Mouse (Mus musculus) T-helper 1 cell (primary cell): ENCODE data around the gene 2310057N15Rik.
"Not testable (repeated sequence)": the region's sequence is repeated elsewhere in the genome, so short reads cannot be mapped to it uniquely, and the experiment has no call there.

Source experiments
- in situ Hi-C: fragments of 300-600 bp; cut with MboI, MseI; formaldehyde crosslinking; loops from one replicate; pipeline ENCODE4 v1.15.1; 2025; ENCODE audit warnings: high pct_unique_total_duplicates

The 2310057N15Rik gene

DNA sequence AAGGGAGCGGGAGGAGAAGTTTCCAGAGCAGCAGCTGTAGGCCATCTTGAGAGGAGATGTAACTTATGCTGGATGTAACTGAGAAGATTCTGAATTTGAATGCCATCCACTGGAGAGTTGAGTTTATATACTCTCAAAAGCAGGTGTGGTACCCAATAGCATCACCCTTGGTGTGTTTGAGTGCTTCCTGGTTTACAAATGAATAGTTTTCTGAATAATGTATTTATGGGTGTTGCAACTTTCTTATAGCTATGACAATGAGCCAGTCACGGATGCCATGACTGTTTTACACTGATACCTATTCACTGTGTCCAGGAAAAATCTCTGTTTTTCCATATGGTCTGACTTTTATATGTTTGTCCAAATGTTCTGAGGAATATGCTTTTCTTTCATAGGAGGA lies at the start of gene 2310057N15Rik:
Gene 2310057N15Rik, minus strand, starts transcription at position 101 of the 400 bp plus-strand sequence.
- in situ Hi-C loops: no loop called here

DNA sequence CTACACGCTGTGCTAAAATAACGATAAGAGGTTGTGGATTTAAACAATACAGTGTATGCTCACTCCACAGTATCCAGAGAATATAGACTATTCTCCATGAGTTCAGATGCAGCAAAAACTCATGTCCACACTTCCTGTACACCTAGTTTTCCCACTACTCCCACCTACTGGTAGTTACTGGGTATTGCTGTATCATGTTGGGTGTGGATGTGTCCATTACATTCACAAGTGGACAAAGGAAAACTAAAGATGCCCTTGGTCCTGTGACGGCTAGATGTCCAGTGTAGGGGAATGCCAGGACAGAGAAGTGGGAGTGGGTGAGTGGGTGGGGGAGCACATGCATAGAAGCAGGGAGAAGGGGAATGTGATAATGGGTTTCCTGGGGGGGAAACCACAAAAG lies 49.7 kb upstream of the 2310057N15Rik start:
- in situ Hi-C loops: no loop called here

DNA sequence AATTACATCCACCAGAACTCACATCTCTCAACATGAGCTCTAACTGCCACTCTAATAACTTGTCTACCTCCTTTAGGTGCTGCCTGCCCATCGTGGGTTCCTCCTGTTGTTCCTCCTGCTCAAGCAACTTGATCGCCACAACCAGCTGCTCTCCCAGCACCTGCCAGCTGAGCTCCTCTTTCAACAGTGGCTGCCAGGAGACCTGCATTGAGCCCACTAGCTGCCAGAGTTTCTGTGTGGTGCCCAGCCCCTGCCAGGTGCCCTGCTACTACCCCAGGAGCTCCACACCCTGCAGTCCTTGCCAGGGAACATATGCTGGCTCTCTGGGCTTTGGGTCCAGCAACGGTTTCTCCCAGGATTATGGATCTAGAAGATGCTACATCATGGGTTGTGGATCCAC lies 46.1 kb upstream of the 2310057N15Rik start, which contains the start of gene Krtap15:
Gene Krtap15, plus strand, starts transcription at position 150 of the 400 bp plus-strand sequence.
- in situ Hi-C loops: no loop called here

DNA sequence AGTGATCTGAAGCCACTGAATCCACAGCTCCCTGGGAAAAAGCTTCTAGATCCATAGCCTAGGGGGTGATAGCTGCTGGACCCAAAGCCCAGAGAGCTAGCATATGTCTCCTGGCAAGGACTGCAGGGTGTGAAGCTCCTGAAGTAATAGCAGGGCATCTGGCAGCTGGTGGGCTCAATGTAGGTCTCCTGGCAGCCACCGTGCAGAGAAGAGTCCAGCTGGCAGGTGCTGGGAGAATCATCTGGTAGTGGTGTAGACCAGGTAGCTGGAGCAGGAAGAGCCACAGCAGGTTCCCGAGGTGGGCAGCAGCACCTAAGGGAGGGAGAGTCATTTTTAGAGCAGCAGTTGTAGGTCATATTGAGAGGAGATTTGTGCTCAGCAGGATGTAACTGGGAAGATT lies 37.8 kb upstream of the 2310057N15Rik start, which contains the start of gene Gm20741:
Gene Gm20741, minus strand, starts transcription at position 394 of the 400 bp plus-strand sequence.
- in situ Hi-C loops: no loop called here

DNA sequence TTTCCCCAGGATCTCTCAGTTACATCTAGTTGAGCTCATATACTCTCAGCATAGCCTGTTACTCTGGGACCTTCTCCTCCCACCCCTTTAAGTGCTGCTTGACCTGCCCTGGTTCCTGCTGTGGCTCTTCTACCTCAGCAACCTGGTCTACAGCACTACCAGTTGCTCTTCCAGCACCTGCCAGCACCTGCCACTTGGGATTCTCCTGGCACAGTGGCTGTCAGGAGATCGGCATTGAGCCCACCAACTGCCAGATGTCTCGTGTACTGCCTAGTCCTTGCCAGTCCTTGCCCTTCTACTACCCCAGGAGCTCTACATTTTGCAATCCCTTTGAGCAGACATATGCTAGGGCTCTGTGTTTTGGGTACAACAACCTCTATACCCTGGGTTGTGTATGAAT lies 12.8 kb upstream of the 2310057N15Rik start:
- in situ Hi-C loops: no loop called here

DNA sequence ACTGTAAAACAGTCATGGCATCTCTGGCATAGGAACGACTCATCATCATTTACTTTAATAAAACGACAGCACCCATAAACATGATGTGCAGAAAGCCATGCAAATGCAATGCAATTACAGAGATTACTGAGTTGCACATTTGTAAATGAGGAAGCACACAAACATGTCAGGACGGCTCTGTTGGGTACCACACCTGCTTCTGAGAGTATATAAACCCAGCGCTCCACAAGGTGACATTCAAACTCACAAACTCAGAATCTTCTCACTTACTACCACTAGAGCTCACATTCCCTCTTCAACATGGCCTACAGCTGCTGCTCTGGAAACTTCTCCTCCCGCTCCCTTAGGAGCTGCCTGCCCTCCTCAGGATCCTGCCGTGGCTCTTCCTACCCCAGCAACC lies 3.6 kb upstream of the 2310057N15Rik start, which contains the start of gene Gm5965:
Gene Gm5965, plus strand, starts transcription at position 301 of the 400 bp plus-strand sequence.
- in situ Hi-C loops: no loop called here

DNA sequence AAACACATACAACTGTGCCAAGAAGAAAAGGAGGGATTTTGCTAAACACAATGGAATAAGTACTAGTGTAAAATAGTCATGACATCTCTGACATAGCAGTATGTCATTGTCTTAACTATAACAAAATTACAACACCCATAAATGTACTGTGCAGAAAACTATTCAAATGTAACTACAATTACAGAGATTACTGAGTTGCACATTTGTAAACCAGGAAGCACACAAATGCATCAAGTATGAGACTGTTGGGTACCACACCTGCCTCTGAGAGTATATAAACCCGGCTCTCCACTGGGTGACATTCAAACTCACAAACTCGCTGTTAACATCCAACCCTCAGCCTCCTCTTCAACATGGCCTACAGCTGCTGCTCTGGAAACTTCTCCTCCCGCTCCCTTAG lies 15.5 kb downstream of the 2310057N15Rik start, which contains the start of gene 2310034C09Rik:
Gene 2310034C09Rik, plus strand, starts transcription at position 301 of the 400 bp plus-strand sequence.
- in situ Hi-C loops: not testable (repeated sequence)

DNA sequence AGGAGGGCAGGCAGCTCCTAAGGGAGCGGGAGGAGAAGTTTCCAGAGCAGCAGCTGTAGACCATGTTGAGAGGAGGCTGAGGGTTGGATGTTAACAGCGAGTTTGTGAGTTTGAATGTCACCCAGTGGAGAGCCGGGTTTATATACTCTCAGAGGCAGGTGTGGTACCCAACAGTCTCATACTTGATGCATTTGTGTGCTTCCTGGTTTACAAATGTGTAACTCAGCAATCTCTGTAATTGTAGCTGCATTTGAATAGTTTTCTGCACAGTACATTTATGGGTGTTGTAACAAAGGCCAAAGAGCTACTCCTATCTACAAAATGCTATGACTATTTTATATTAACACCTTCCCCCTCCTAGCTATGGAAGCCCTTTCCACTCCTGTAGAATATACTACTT lies 22.5 kb downstream of the 2310057N15Rik start, which contains the start of gene Krtap13:
Gene Krtap13, minus strand, starts transcription at position 101 of the 400 bp plus-strand sequence.
- in situ Hi-C loops: not testable (repeated sequence)

DNA sequence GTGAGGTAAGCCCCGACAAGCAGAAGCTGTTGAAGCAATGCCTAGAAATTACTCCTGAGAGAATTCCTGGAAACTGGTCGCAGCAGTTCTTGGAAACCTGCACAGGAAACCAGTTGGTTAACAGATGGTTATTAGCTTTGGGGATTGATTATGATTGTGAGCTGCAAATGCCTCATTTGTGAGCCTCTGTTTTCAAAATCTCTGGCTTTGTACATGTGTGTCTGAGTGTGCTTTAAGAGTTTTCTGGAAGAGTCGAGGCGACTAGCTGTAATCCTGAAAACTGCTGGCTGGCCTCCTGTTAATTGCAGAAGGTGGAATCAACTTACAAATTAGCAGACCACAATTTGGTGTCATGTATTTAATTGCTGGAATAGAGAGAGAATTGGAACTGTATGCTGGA lies 26.1 kb downstream of the 2310057N15Rik start:
- in situ Hi-C loops: no loop called here

DNA sequence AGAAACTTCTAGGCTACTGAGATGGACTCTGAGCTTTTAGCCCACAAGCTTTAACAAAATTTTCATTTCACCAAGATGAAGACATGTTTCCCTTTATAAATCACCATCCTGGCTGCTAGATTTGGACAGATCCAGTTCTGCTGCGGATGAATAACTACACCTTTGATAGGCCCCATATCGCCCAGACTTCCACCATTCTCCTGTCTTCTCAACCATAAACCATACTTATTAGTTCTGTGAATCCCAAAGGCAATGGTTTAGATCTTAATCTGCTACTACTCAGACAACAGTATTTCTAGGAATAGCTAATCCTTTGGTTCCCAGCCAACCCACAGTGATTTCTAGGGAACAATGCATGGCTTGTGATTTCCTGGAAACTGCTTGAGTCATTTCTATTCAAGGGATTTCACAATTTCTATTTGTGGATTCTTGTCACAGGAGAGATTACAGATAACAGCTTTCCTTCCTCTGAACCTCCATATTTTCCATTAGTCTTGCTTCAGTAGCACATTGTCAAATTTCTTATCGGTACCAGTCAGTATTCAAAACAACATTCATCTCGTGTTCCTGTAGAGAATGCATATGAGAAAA lies 29.2 kb downstream of the 2310057N15Rik start:
- in situ Hi-C loops: no loop called here

DNA sequence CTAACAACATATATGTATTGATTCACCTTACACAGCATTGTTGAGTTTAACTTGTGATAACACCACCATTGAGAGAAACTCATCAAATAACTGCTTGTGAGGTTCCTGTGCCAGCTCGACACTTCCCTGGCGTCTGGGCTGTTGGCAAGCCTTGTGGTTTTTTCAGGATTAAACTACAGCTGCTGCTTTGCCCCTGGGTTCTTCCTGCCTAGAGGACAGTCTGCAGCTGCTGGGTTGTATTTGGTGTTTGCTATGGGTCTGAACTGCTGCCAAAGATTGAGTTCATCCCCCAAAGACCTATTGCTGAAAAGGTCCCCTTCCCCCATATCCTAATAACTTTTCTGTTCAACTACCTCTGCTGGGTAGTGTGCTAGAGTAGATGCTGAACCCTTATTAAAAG lies 38.6 kb downstream of the 2310057N15Rik start:
- in situ Hi-C loops: no loop called here

DNA sequence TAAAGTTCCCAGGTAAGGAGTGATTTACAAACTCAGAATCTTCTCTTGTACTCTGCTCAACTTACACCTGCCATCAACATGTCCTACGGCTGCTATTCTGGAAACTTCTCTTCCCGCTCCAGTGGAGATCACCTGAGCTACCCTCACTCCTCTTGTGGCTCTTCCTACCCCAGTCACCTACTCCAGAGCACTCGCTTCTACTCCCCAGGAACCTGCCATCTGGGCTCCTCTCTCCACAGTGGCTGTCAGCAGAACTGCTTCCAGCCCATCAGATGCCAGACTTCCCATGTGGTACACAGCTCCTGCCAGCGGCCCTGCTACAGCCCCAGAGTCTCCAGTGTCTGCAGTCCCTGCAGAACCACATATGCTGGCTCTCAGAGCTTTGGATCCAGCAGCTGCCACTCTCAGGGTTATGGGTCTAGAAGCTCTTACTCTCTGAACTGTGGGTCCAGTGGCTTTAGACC lies 45.2 kb downstream of the 2310057N15Rik start, which contains the start of gene Krtap13-1:
Gene Krtap13-1, plus strand, starts transcription at position 51 of the 464 bp plus-strand sequence.
- in situ Hi-C loops: no loop called here
